Mouse (Mus musculus) CH12.LX (cell line): ENCODE measurements around the gene Epha6.

Experiments used
- CTCF ChIP-seq, 2 experiments: IDR thresholded peaks in 1 of 2; conservative IDR thresholded peaks in 1 of 2; 2 replicates each; pipeline ENCODE4 v1.5.1; 2011 to 2012; ENCODE audit warnings: low read depth in 2 of 2, low read length in 2 of 2, improper control_type of control experiment in 1 of 2, inconsistent platforms in 1 of 2, mild to moderate bottlenecking in 1 of 2, moderate library complexity in 1 of 2
- ELF1 ChIP-seq: IDR thresholded peaks from 2 replicates; pipeline ENCODE4 v1.6.1; 2014; ENCODE audit warnings: low read depth, mild to moderate bottlenecking, inconsistent platforms, low read length, improper control_type of control experiment
- MAFK ChIP-seq: IDR thresholded peaks from 2 replicates; pipeline ENCODE4 v1.6.1; 2011; ENCODE audit warnings: low read length, improper control_type of control experiment; ENCODE audit not compliant: insufficient replicate concordance
- MAZ ChIP-seq: IDR thresholded peaks from 2 replicates; pipeline ENCODE4 v1.6.1; 2012; ENCODE audit warnings: low read depth, mild to moderate bottlenecking, inconsistent platforms, low read length, improper control_type of control experiment, moderate library complexity
- MXI1 ChIP-seq: IDR thresholded peaks from 2 replicates; pipeline ENCODE4 v1.6.1; 2011; ENCODE audit warnings: mild to moderate bottlenecking, low read depth, low read length, improper control_type of control experiment
- NRF1 ChIP-seq: IDR thresholded peaks from 2 replicates; pipeline ENCODE4 v1.6.1; 2014; ENCODE audit warnings: low read depth, mild to moderate bottlenecking, inconsistent platforms, low read length, improper control_type of control experiment, moderate library complexity
- POLR2A ChIP-seq: IDR thresholded peaks from 2 replicates; pipeline ENCODE4 v1.6.1; 2011; ENCODE audit warnings: low read depth, mild to moderate bottlenecking, improper control_type of control experiment, low read length
- POLR2AphosphoS2 ChIP-seq: IDR thresholded peaks from 2 replicates; pipeline ENCODE4 v1.6.1; 2011; ENCODE audit warnings: low read depth, low read length, improper control_type of control experiment
- RCOR1 ChIP-seq: conservative IDR thresholded peaks from 2 replicates; pipeline ENCODE4 v1.6.1; 2012; ENCODE audit warnings: low read depth, mild to moderate bottlenecking, inconsistent platforms, low read length, improper control_type of control experiment
- TBP ChIP-seq: conservative IDR thresholded peaks from 2 replicates; pipeline ENCODE4 v1.6.1; 2011; ENCODE audit warnings: low read depth, low read length, improper control_type of control experiment
- TCF12 ChIP-seq: IDR thresholded peaks from 2 replicates; pipeline ENCODE4 v1.6.1; 2014; ENCODE audit warnings: low read depth, mild to moderate bottlenecking, inconsistent platforms, low read length, improper control_type of control experiment
- USF1 ChIP-seq: IDR thresholded peaks from 2 replicates; pipeline ENCODE4 v1.6.1; 2014; ENCODE audit warnings: low read depth, mild to moderate bottlenecking, inconsistent platforms, low read length, improper control_type of control experiment
- USF2 ChIP-seq: conservative IDR thresholded peaks from 2 replicates; pipeline ENCODE4 v1.6.1; 2011; ENCODE audit warnings: low read depth, low read length, improper control_type of control experiment
- ZKSCAN1 ChIP-seq: IDR thresholded peaks from 2 replicates; pipeline ENCODE4 v1.6.1; 2012; ENCODE audit warnings: low read depth, inconsistent platforms, low read length, improper control_type of control experiment, borderline replicate concordance

- TF ChIP-seq USF1 = no peak
- TF ChIP-seq CTCF (conservative IDR thresholded peaks at IDR 0.05 in 1 of 2, IDR thresholded peaks at IDR 0.05 in 1 of 2; ENCODE audit: low read depth in 2 of 2, low read length in 2 of 2) = no peak
- TF ChIP-seq TCF12 = no peak
- TF ChIP-seq MAZ = no peak
- no peak for TF ChIP-seq POLR2A
- TF ChIP-seq USF2 = no peak
- TF ChIP-seq NRF1 = no peak
- no peak for TF ChIP-seq MAFK
- no peak for TF ChIP-seq TBP
- no peak for TF ChIP-seq MXI1
- no peak for TF ChIP-seq ELF1
- no peak for TF ChIP-seq POLR2AphosphoS2
- no peak for TF ChIP-seq RCOR1
- TF ChIP-seq ZKSCAN1 = no peak
Measured at GRCm38 (mm10) chr16:60095333-60095732, 510.0 kb downstream of the Epha6 start.
